Mouse (Mus musculus) embryonic facial prominence, embryonic 10.5 days (tissue): ENCODE measurements around the gene Pou5f1. TPM values are rescaled to one million over a fixed set of nuclear protein-coding genes. Genes with fewer than 3 reads are reported as not detected.
A peak's percentile ranks its signal among the peaks of the same experiment; 100 is the strongest.

Experiments used
- DNase-seq: peaks from one replicate; pipeline ENCODE4 v3.0.0-alpha.2; 2017; ENCODE audit warnings: low spot score
- H3K27ac ChIP-seq: fragments of 300-500 bp; sonication (generic); replicated peaks from 2 replicates; pipeline ENCODE4 v1.5.1; 2016; ENCODE audit warnings: mild to moderate bottlenecking
- H3K27me3 ChIP-seq: fragments of 300-500 bp; sonication (generic); replicated peaks from 2 replicates; pipeline ENCODE4 v1.6.1; 2016; ENCODE audit warnings: low read depth, mild to moderate bottlenecking; ENCODE audit not compliant: poor library complexity, severe bottlenecking
- H3K36me3 ChIP-seq: fragments of 300-500 bp; sonication (generic); replicated peaks from 2 replicates; pipeline ENCODE4 v1.6.1; 2016; ENCODE audit warnings: mild to moderate bottlenecking, moderate library complexity
- H3K4me1 ChIP-seq: fragments of 300-500 bp; sonication (generic); 2 replicates; pipeline ENCODE4 v1.6.1; 2016
- H3K4me3 ChIP-seq: fragments of 300-500 bp; sonication (generic); 2 replicates; pipeline ENCODE4 v1.5.1; 2016; ENCODE audit warnings: mild to moderate bottlenecking, moderate library complexity
- H3K9me3 ChIP-seq: fragments of 300-500 bp; sonication (generic); 2 replicates; pipeline ENCODE4 v1.6.1; 2016; ENCODE audit warnings: mild to moderate bottlenecking
- WGBS: fragments of 180-500 bp; shearing (Covaris S2); methylation state at CpG from one replicate; pipeline ENCODE4 v1.1.7; 2016; 5-methylcytosine and 5-hydroxymethylcytosine counted together
- polyA plus RNA-seq: library from polyadenylated mRNA; unstranded; fragments of >200 nt; fragmentation: Nextera tagmentation; extraction: Ambion mirVana; gene quantifications from 2 replicates; pipeline ENCODE4 v1.2.1, GENCODE M21; 2016

Pou5f1 gene
- polyA plus RNA-seq, 1 experiment from 2014 or later, result not detected

- Histone ChIP-seq H3K36me3 (peaks cover 26% of the 10 kb centered on the region), H3K4me3 (peak overlapping the region; percentile 66), H3K27me3 (no peaks in the 10 kb centered on the region), H3K9me3 (no peaks in the 10 kb centered on the region), H3K27ac (peak overlapping the region; percentile 87), H3K4me1 (peaks cover 36% of the 10 kb centered on the region)
- WGBS, result 8% methylated on average over 25 of the region's 25 CpGs
- peak; percentile 61 for DNase-seq
Observed at GRCm38 (mm10) chr17:35515911-35516640, 10.3 kb downstream of the Pou5f1 start.

GRCm38 (mm10) chr17:35516652-35517500 is 11.1 kb downstream of the Pou5f1 start, which contains the start of the genes Tcf19 and Cchcr1:
Gene Tcf19, minus strand, starts transcription at chr17:35516824.
Gene Cchcr1, plus strand, starts transcription at chr17:35517100.
- Histone ChIP-seq H3K27me3 (no peaks in the 10 kb centered on the region), H3K4me3 (peak within 1 kb of the TSS; percentile 66), H3K27ac (peak within 1 kb of the TSS; percentile 87), H3K9me3 (no peaks in the 10 kb centered on the region), H3K36me3 (peaks cover 33% of the 10 kb centered on the region), H3K4me1 (peaks cover 36% of the 10 kb centered on the region)
- WGBS, result under 1% methylated on average over 67 of the region's 67 CpGs
- DNase-seq, result peak; percentile 99

GRCm38 (mm10) chr17:35517526-35517925 is 11.7 kb downstream of the Pou5f1 start:
- peaks cover 36% of the 10 kb centered on the region for H3K4me1 ChIP-seq
- no peaks in the 10 kb centered on the region for H3K27me3 ChIP-seq
- WGBS, result 11% methylated on average over 12 of the region's 12 CpGs
- H3K4me3 ChIP-seq, result peak overlapping the region; percentile 66
- H3K27ac ChIP-seq, result peak overlapping the region; percentile 87
- peak; percentile 35 for DNase-seq
- peaks cover 32% of the 10 kb centered on the region for H3K36me3 ChIP-seq
- H3K9me3 ChIP-seq, result no peaks in the 10 kb centered on the region

- 89% methylated on average over 9 of the region's 9 CpGs for WGBS
- DNase-seq, result no peak
- Histone ChIP-seq H3K27ac (no peak overlapping the region), H3K9me3 (no peaks in the 10 kb centered on the region), H3K36me3 (peaks cover 78% of the 10 kb centered on the region), H3K4me1 (no peaks in the 10 kb centered on the region), H3K4me3 (no peak overlapping the region), H3K27me3 (no peaks in the 10 kb centered on the region)
Observed at GRCm38 (mm10) chr17:35524354-35524753, 18.5 kb downstream of the Pou5f1 start.

GRCm38 (mm10) chr17:35526644-35527043 is 20.8 kb downstream of the Pou5f1 start:
- peaks cover 7% of the 10 kb centered on the region; the same call in 1 of the 2 replicates for H3K4me1 ChIP-seq
- DNase-seq, result no peak
- no peak overlapping the region for H3K27ac ChIP-seq
- 78% methylated on average over 8 of the region's 8 CpGs for WGBS
- H3K9me3 ChIP-seq, result no peaks in the 10 kb centered on the region
- peaks cover 85% of the 10 kb centered on the region for H3K36me3 ChIP-seq
- H3K4me3 ChIP-seq, result no peak overlapping the region
- no peaks in the 10 kb centered on the region for H3K27me3 ChIP-seq

GRCm38 (mm10) chr17:35532360-35532759 is 26.5 kb downstream of the Pou5f1 start:
- no peak overlapping the region for H3K27ac ChIP-seq
- 13% methylated on average over 3 of the region's 3 CpGs for WGBS
- peaks cover 37% of the 10 kb centered on the region for H3K36me3 ChIP-seq
- peaks cover 19% of the 10 kb centered on the region for H3K4me1 ChIP-seq
- no peak for DNase-seq
- no peaks in the 10 kb centered on the region for H3K9me3 ChIP-seq
- H3K27me3 ChIP-seq, result no peaks in the 10 kb centered on the region
- H3K4me3 ChIP-seq, result no peak overlapping the region

- H3K4me1 ChIP-seq, result peaks cover 19% of the 10 kb centered on the region
- WGBS, result 42% methylated on average over 7 of the region's 7 CpGs
- no peak within 1 kb of the TSS for H3K4me3 ChIP-seq
- H3K36me3 ChIP-seq, result peaks cover 31% of the 10 kb centered on the region
- no peaks in the 10 kb centered on the region for H3K27me3 ChIP-seq
- H3K27ac ChIP-seq, result no peak within 1 kb of the TSS
- no peak for DNase-seq
- no peaks in the 10 kb centered on the region for H3K9me3 ChIP-seq
Observed at GRCm38 (mm10) chr17:35532901-35533300, 27.1 kb downstream of the Pou5f1 start, which contains the start of gene Psors1c2. Gene Psors1c2, plus strand, starts transcription at chr17:35533201.

GRCm38 (mm10) chr17:35534343-35534742 is 28.5 kb downstream of the Pou5f1 start:
- peaks cover 19% of the 10 kb centered on the region for H3K4me1 ChIP-seq
- 13% methylated on average over 6 of the region's 6 CpGs for WGBS
- DNase-seq, result peak; percentile 76

GRCm38 (mm10) chr17:35537421-35537820 is 31.6 kb downstream of the Pou5f1 start:
- no peaks in the 10 kb centered on the region for H3K9me3 ChIP-seq
- no peaks in the 10 kb centered on the region for H3K27me3 ChIP-seq
- H3K4me3 ChIP-seq, result no peak overlapping the region
- DNase-seq, result no peak
- WGBS, result 85% methylated on average over 4 of the region's 4 CpGs
- H3K27ac ChIP-seq, result no peak overlapping the region
- H3K36me3 ChIP-seq, result no peaks in the 10 kb centered on the region
- peaks cover 8% of the 10 kb centered on the region for H3K4me1 ChIP-seq

More at GRCm38 (mm10) chr17:35534343-35534742, 28.5 kb downstream of the Pou5f1 start:
- no peak overlapping the region for H3K27ac ChIP-seq
- no peaks in the 10 kb centered on the region for H3K9me3 ChIP-seq
- no peaks in the 10 kb centered on the region for H3K27me3 ChIP-seq
- H3K36me3 ChIP-seq, result peaks cover 17% of the 10 kb centered on the region
- no peak overlapping the region for H3K4me3 ChIP-seq

GRCm38 (mm10) chr17:35538476-35538875 is 32.7 kb downstream of the Pou5f1 start:
- DNase-seq, result no peak

GRCm38 (mm10) chr17:35539540-35539939 is 33.7 kb downstream of the Pou5f1 start:
- WGBS, result 58% methylated on average over 10 of the region's 10 CpGs
- Histone ChIP-seq H3K9me3 (no peaks in the 10 kb centered on the region), H3K27ac (no peak overlapping the region), H3K4me1 (peaks cover 7% of the 10 kb centered on the region; the same call in 1 of the 2 replicates), H3K27me3 (no peaks in the 10 kb centered on the region), H3K36me3 (no peaks in the 10 kb centered on the region), H3K4me3 (no peak overlapping the region)
- DNase-seq, result no peak

More at GRCm38 (mm10) chr17:35538476-35538875, 32.7 kb downstream of the Pou5f1 start:
- Histone ChIP-seq H3K27ac (no peak overlapping the region), H3K4me3 (no peak overlapping the region), H3K9me3 (no peaks in the 10 kb centered on the region), H3K27me3 (no peaks in the 10 kb centered on the region), H3K4me1 (peaks cover 5% of the 10 kb centered on the region; the same call in 1 of the 2 replicates), H3K36me3 (no peaks in the 10 kb centered on the region)
- WGBS, result 80% methylated on average over 1 of the region's 1 CpGs

- Histone ChIP-seq H3K4me1 (peaks cover 7% of the 10 kb centered on the region; the same call in 1 of the 2 replicates), H3K27ac (no peak overlapping the region), H3K36me3 (no peaks in the 10 kb centered on the region), H3K4me3 (no peak overlapping the region), H3K9me3 (no peaks in the 10 kb centered on the region), H3K27me3 (no peaks in the 10 kb centered on the region)
- 82% methylated on average over 15 of the region's 15 CpGs for WGBS
- DNase-seq, result no peak
Observed at GRCm38 (mm10) chr17:35542761-35543411, 37.1 kb downstream of the Pou5f1 start.
